Mouse (Mus musculus) left cerebral cortex, postnatal 25 days (tissue): ENCODE measurements at regions not wholly inside any gene's neighbourhood (a gene's known extent, or its start where the extent isn't known, plus 50 kb on each side); places are given as distances from the start of the nearest gene placed in this dataset.
"Not testable (repeated sequence)": the region's sequence is repeated elsewhere in the genome, so short reads cannot be mapped to it uniquely, and the experiment has no call there.

Experiments used
- DNase-seq, 2 experiments: peaks; one replicate each; pipeline ENCODE4 v3.0.0; 2022; ENCODE audit warnings: low spot score in 2 of 2, mixed read lengths in 1 of 2
- intact Hi-C: fragments of 180-260 bp; cut with DNase I; formaldehyde crosslinking; loops from one replicate; pipeline ENCODE4 v1.15.1; 2025

- intact Hi-C loops: no loop called here
- no peak for DNase-seq
These were observed 56.8 kb downstream of the Sox1 start for GRCm38 (mm10) chr8:12451857-12452256.

- DNase-seq, intact Hi-C loops: not testable (repeated sequence)
These were observed 60.3 kb downstream of the Sox1 start for GRCm38 (mm10) chr8:12455376-12455775.

GRCm38 (mm10) chr8:12456326-12456725, 61.2 kb downstream of the Sox1 start:
- DNase-seq: no peak
- intact Hi-C loops: no loop called here

- intact Hi-C loops: no loop called here
- DNase-seq: no peak
These were observed 61.9 kb downstream of the Sox1 start for GRCm38 (mm10) chr8:12457015-12457414.

- no peak for DNase-seq
- intact Hi-C loops: no loop called here
These were observed 71.8 kb downstream of the Sox1 start for GRCm38 (mm10) chr8:12466845-12467244.

GRCm38 (mm10) chr8:12467386-12468326, 72.6 kb downstream of the Sox1 start:
- DNase-seq: no peak
- intact Hi-C loops: no loop called here

GRCm38 (mm10) chr8:12477449-12478401, 82.6 kb downstream of the Sox1 start:
- intact Hi-C loops: loop anchor here (5.0 kb wide), 1 partner anchor 75 kb away; no protein-coding TSS in a partner anchor
- peak in 1 of 2 experiments; percentile 9 for DNase-seq

GRCm38 (mm10) chr8:12481918-12482317, 86.8 kb downstream of the Sox1 start:
- no peak for DNase-seq
- intact Hi-C loops: no loop called here

- intact Hi-C loops: no loop called here
- no peak for DNase-seq
These were observed 88.5 kb downstream of the Sox1 start for GRCm38 (mm10) chr8:12483551-12483950.

GRCm38 (mm10) chr8:12485326-12485725, 87.5 kb upstream of the Spaca7 start:
- no peak for DNase-seq
- intact Hi-C loops: loop anchor here (5.0 kb wide), 1 partner anchor 88 kb away; the partner anchor contains the start of gene Sox1

GRCm38 (mm10) chr8:12486331-12487061, 86.3 kb upstream of the Spaca7 start:
- intact Hi-C loops: loop anchor here (5.0 kb wide), 1 partner anchor 89 kb away; the partner anchor contains the start of gene Sox1
- peak; percentile 61 to 72 for DNase-seq

GRCm38 (mm10) chr8:12487201-12487600, 85.6 kb upstream of the Spaca7 start:
- intact Hi-C loops: loop anchor here (5.0 kb wide), 1 partner anchor 90 kb away; the partner anchor contains the start of gene Sox1
- DNase-seq: no peak

- intact Hi-C loops: loop anchor here (5.0 kb wide), 1 partner anchor 92 kb away; the partner anchor contains the start of gene Sox1
- no peak for DNase-seq
These were observed 83.6 kb upstream of the Spaca7 start for GRCm38 (mm10) chr8:12489194-12489593.

- no peak for DNase-seq
These were observed 81.4 kb upstream of the Spaca7 start for GRCm38 (mm10) chr8:12491472-12491871.

GRCm38 (mm10) chr8:12492461-12492860, 80.4 kb upstream of the Spaca7 start:
- intact Hi-C loops: no loop called here
- DNase-seq: no peak

More at GRCm38 (mm10) chr8:12491472-12491871, 81.4 kb upstream of the Spaca7 start:
- intact Hi-C loops: no loop called here

- no peak for DNase-seq
- intact Hi-C loops: no loop called here
These were observed 78.3 kb upstream of the Spaca7 start for GRCm38 (mm10) chr8:12494559-12494958.

GRCm38 (mm10) chr8:12497420-12497819, 75.4 kb upstream of the Spaca7 start:
- intact Hi-C loops: no loop called here
- no peak for DNase-seq

- no peak for DNase-seq
- intact Hi-C loops: no loop called here
These were observed 73.2 kb upstream of the Spaca7 start for GRCm38 (mm10) chr8:12499658-12500057.

- DNase-seq: no peak
- intact Hi-C loops: no loop called here
These were observed 72.5 kb upstream of the Spaca7 start for GRCm38 (mm10) chr8:12500291-12500690.
